Mouse (Mus musculus): Measurements from ENCODE around the gene Dleu7. TPM values are rescaled to one million over a fixed set of nuclear protein-coding genes. Genes with fewer than 3 reads are reported as not detected.

Gene Dleu7
- total RNA-seq, 1 experiment: 0.98 TPM

- Histone ChIP-seq H3K9ac (ENCODE audit: insufficient read depth, low read depth, low read length, poor library complexity, severe bottlenecking) (no peak overlapping the region), H3K27ac (ENCODE audit: insufficient read depth, low read depth, low read length, poor library complexity, severe bottlenecking) (no peak overlapping the region), H3K4me3 (ENCODE audit: insufficient read depth in 1 of 2, low read depth in 1 of 2, low read length in 2 of 2, poor library complexity in 1 of 2, severe bottlenecking in 1 of 2) (no peak overlapping the region), H3K4me1 (ENCODE audit: control insufficient read depth in 2 of 2, insufficient read depth in 2 of 2, low read length in 2 of 2, poor library complexity in 1 of 2) (no peaks in the 10 kb centered on the region), H3K9me3 (ENCODE audit: control insufficient read depth, insufficient read depth, low read depth, low read length) (no peaks in the 10 kb centered on the region), H3K36me3 (ENCODE audit: control insufficient read depth, insufficient read depth, low read length, poor library complexity, severe bottlenecking) (no peaks in the 10 kb centered on the region)
- no peak for TF ChIP-seq ZC3H11A (IDR thresholded peaks at IDR 0.05; ENCODE audit: borderline replicate concordance, low read depth, low read length)
- TF ChIP-seq MAFK (IDR thresholded peaks at IDR 0.05; ENCODE audit: insufficient read depth, low read depth, low read length): no peak
- no peak for TF ChIP-seq ZNF384 (IDR thresholded peaks at IDR 0.05; ENCODE audit: low read depth, low read length)
- no peak for TF ChIP-seq CHD2 (IDR thresholded peaks at IDR 0.05; ENCODE audit: low read depth, low read length)
- no peak for TF ChIP-seq HCFC1 (IDR thresholded peaks at IDR 0.05; ENCODE audit: borderline replicate concordance, insufficient read depth, low read length)
- DNase-seq (ENCODE audit: low read depth, low spot score): no peak
- in situ Hi-C loops (cut with MboI; ENCODE audit: low sequenced_read_pairs in 2 of 2, unreplicated experiment in 2 of 2): no loop called here
Measured at GRCm38 (mm10) chr14:62282974-62283373, 9.9 kb downstream of the Dleu7 start.

GRCm38 (mm10) chr14:62273604-62274003 lies 19.2 kb downstream of the Dleu7 start:
- no peaks in the 10 kb centered on the region for H3K4me1 ChIP-seq (ENCODE audit: control insufficient read depth in 2 of 2, insufficient read depth in 2 of 2, low read length in 2 of 2, poor library complexity in 1 of 2)
- no peak overlapping the region for H3K27ac ChIP-seq (ENCODE audit: insufficient read depth, low read depth, low read length, poor library complexity, severe bottlenecking)
- no peak overlapping the region for H3K4me3 ChIP-seq (ENCODE audit: insufficient read depth in 1 of 2, low read depth in 1 of 2, low read length in 2 of 2, poor library complexity in 1 of 2, severe bottlenecking in 1 of 2)
- in situ Hi-C loops (cut with MboI; ENCODE audit: low sequenced_read_pairs in 2 of 2, unreplicated experiment in 2 of 2): no loop called here
- H3K36me3 ChIP-seq (ENCODE audit: control insufficient read depth, insufficient read depth, low read length, poor library complexity, severe bottlenecking): no peaks in the 10 kb centered on the region
- no peak for DNase-seq (ENCODE audit: low read depth, low spot score)
- no peak overlapping the region for H3K9ac ChIP-seq (ENCODE audit: insufficient read depth, low read depth, low read length, poor library complexity, severe bottlenecking)
- no peak for TF ChIP-seq HCFC1 (IDR thresholded peaks at IDR 0.05; ENCODE audit: borderline replicate concordance, insufficient read depth, low read length)
- no peak for TF ChIP-seq MAFK (IDR thresholded peaks at IDR 0.05; ENCODE audit: insufficient read depth, low read depth, low read length)
- no peak for TF ChIP-seq ZC3H11A (IDR thresholded peaks at IDR 0.05; ENCODE audit: borderline replicate concordance, low read depth, low read length)
- no peak for TF ChIP-seq CHD2 (IDR thresholded peaks at IDR 0.05; ENCODE audit: low read depth, low read length)
- no peak for TF ChIP-seq ZNF384 (IDR thresholded peaks at IDR 0.05; ENCODE audit: low read depth, low read length)
- H3K9me3 ChIP-seq (ENCODE audit: control insufficient read depth, insufficient read depth, low read depth, low read length): peaks cover 7% of the 10 kb centered on the region; the same call in 1 of the 2 replicates

DNA sequence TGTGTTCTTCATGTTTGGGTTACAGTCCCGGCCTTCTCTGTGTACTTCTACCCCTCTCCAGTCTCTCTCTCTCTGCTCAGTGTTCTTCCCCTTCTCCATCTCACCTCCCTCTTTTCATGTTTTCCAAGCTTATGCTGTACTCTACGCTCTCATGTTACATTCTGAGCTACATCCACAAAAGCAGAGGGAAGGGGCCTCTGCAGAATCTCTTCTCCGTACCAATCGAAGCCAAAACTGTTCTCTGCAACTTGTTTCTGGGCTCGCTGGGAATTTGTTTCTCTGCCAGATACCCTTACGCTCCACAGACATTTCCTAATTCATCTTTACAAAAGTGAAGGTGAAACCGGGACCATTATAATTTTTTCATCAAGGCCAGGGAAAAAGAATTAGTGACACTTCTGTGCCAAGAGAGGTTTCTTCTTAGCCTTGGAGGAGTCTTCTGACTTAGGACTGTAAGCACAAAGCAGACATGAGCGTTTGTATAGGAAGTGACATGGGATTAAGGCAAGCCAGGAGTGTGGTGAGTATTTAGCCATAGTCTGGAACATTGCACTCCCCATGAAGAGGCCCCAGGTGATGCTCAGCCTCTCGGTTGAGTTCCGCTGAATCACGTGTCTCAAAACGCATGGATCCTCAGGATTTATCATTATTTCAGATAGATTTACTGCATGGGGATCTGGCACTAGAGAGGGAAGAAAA lies 22.0 kb downstream of the Dleu7 start:
- peaks cover 8% of the 10 kb centered on the region for H3K9me3 ChIP-seq (ENCODE audit: control insufficient read depth, insufficient read depth, low read depth, low read length)
- no peak for TF ChIP-seq ZNF384 (IDR thresholded peaks at IDR 0.05; ENCODE audit: low read depth, low read length)
- TF ChIP-seq MAFK (IDR thresholded peaks at IDR 0.05; ENCODE audit: insufficient read depth, low read depth, low read length): no peak
- TF ChIP-seq ZC3H11A (IDR thresholded peaks at IDR 0.05; ENCODE audit: borderline replicate concordance, low read depth, low read length): no peak
- TF ChIP-seq CHD2 (IDR thresholded peaks at IDR 0.05; ENCODE audit: low read depth, low read length): no peak
- no peak for TF ChIP-seq HCFC1 (IDR thresholded peaks at IDR 0.05; ENCODE audit: borderline replicate concordance, insufficient read depth, low read length)
- H3K4me1 ChIP-seq (ENCODE audit: control insufficient read depth in 2 of 2, insufficient read depth in 2 of 2, low read length in 2 of 2, poor library complexity in 1 of 2): no peaks in the 10 kb centered on the region
- H3K9ac ChIP-seq (ENCODE audit: insufficient read depth, low read depth, low read length, poor library complexity, severe bottlenecking): no peak overlapping the region
- H3K27ac ChIP-seq (ENCODE audit: insufficient read depth, low read depth, low read length, poor library complexity, severe bottlenecking): no peak overlapping the region
- no peak for DNase-seq (ENCODE audit: low read depth, low spot score)
- no peak overlapping the region for H3K4me3 ChIP-seq (ENCODE audit: insufficient read depth in 1 of 2, low read depth in 1 of 2, low read length in 2 of 2, poor library complexity in 1 of 2, severe bottlenecking in 1 of 2)
- in situ Hi-C loops (cut with MboI; ENCODE audit: low sequenced_read_pairs in 2 of 2, unreplicated experiment in 2 of 2): no loop called here
- no peaks in the 10 kb centered on the region for H3K36me3 ChIP-seq (ENCODE audit: control insufficient read depth, insufficient read depth, low read length, poor library complexity, severe bottlenecking)

- H3K4me1 ChIP-seq (ENCODE audit: control insufficient read depth in 2 of 2, insufficient read depth in 2 of 2, low read length in 2 of 2, poor library complexity in 1 of 2): no peaks in the 10 kb centered on the region
- no peaks in the 10 kb centered on the region for H3K9me3 ChIP-seq (ENCODE audit: control insufficient read depth, insufficient read depth, low read depth, low read length)
- TF ChIP-seq ZC3H11A (IDR thresholded peaks at IDR 0.05; ENCODE audit: borderline replicate concordance, low read depth, low read length) (no peak), HCFC1 (IDR thresholded peaks at IDR 0.05; ENCODE audit: borderline replicate concordance, insufficient read depth, low read length) (no peak), ZNF384 (IDR thresholded peaks at IDR 0.05; ENCODE audit: low read depth, low read length) (no peak), MAFK (IDR thresholded peaks at IDR 0.05; ENCODE audit: insufficient read depth, low read depth, low read length) (no peak), CHD2 (IDR thresholded peaks at IDR 0.05; ENCODE audit: low read depth, low read length) (no peak)
- no peak overlapping the region for H3K27ac ChIP-seq (ENCODE audit: insufficient read depth, low read depth, low read length, poor library complexity, severe bottlenecking)
- H3K4me3 ChIP-seq (ENCODE audit: insufficient read depth in 1 of 2, low read depth in 1 of 2, low read length in 2 of 2, poor library complexity in 1 of 2, severe bottlenecking in 1 of 2): no peak overlapping the region
- no peak for DNase-seq (ENCODE audit: low read depth, low spot score)
- in situ Hi-C loops (cut with MboI; ENCODE audit: low sequenced_read_pairs in 2 of 2, unreplicated experiment in 2 of 2): no loop called here
- no peak overlapping the region for H3K9ac ChIP-seq (ENCODE audit: insufficient read depth, low read depth, low read length, poor library complexity, severe bottlenecking)
- H3K36me3 ChIP-seq (ENCODE audit: control insufficient read depth, insufficient read depth, low read length, poor library complexity, severe bottlenecking): no peaks in the 10 kb centered on the region
Measured at GRCm38 (mm10) chr14:62258978-62259536, 33.8 kb downstream of the Dleu7 start.

Measured in ES-E14 (cell line).